Mouse (Mus musculus): ENCODE results near the gene Gm3685.
A peak's percentile ranks its signal among the peaks of the same experiment; 100 is the strongest.
"Not testable (repeated sequence)": the region's sequence is repeated elsewhere in the genome, so short reads cannot be mapped to it uniquely, and the experiment has no call there.

Gene Gm3685

GRCm38 (mm10) chr14:7044870-7045269, at the start of gene Gm3685:
TSS of gene Gm3685 (minus strand) at chr14:7044970.
- not testable (repeated sequence) for DNase-seq

- peak; percentile 7 for DNase-seq
Observed at GRCm38 (mm10) chr14:7026781-7027749, 17.7 kb downstream of the Gm3685 start, which contains the start of gene Gm10406. TSS of gene Gm10406 (minus strand) at chr14:7027449.

GRCm38 (mm10) chr14:7026274-7026673, 18.5 kb downstream of the Gm3685 start:
- DNase-seq, result peak; percentile 19

Data from kidney, adult 9 months (tissue).